Mouse (Mus musculus): ENCODE measurements at regions not wholly inside any gene's neighbourhood (a gene's known extent, or its start where the extent isn't known, plus 50 kb on each side); places are given as distances from the start of the nearest gene placed in this dataset.
A peak's percentile ranks its signal among the peaks of the same experiment; 100 is the strongest.

GRCm38 (mm10) chrX:136321692-136322091 is 51.6 kb downstream of the Bex3 start:
- peak in 1 of 2 experiments; percentile 5 for DNase-seq (ENCODE audit: low spot score in 2 of 2)

- DNase-seq (ENCODE audit: low spot score in 2 of 2) = no peak
Observed at GRCm38 (mm10) chrX:136365809-136366208, 95.8 kb downstream of the Bex3 start.
